Mouse (Mus musculus) liver, embryonic 11.5 days (tissue): ENCODE measurements around the gene Nrbp1. TPM values are rescaled to one million over a fixed set of nuclear protein-coding genes. Genes with fewer than 3 reads are reported as not detected.

ENCODE experiments used
- ATAC-seq: fragments of 200-750 bp; cut with Nextera tagmentation; replicated peaks from 2 replicates; pipeline ENCODE4 v1.8.0; 2017; ENCODE audit warnings: moderate number of reproducible peaks, mild to moderate bottlenecking, moderate TSS enrichment, moderate library complexity; ENCODE audit not compliant: low FRiP score
- DNase-seq: peaks from one replicate; pipeline ENCODE4 v3.0.0-alpha.2; 2017; ENCODE audit warnings: low spot score
- H3K27ac ChIP-seq: fragments of 300-500 bp; sonication (generic); 2 replicates; pipeline ENCODE4 v1.5.1; 2014; ENCODE audit warnings: mild to moderate bottlenecking, low read depth, low read length, control low read depth
- H3K27me3 ChIP-seq: fragments of 300-500 bp; sonication (generic); replicated peaks from 2 replicates; pipeline ENCODE4 v1.6.1; 2014; ENCODE audit warnings: low read length, mixed read lengths; ENCODE audit not compliant: control insufficient read depth, insufficient read depth
- H3K36me3 ChIP-seq: fragments of 300-500 bp; sonication (generic); 2 replicates; pipeline ENCODE4 v1.6.1; 2014; ENCODE audit warnings: mild to moderate bottlenecking, low read length, moderate library complexity, mixed read lengths; ENCODE audit not compliant: control insufficient read depth, insufficient read depth
- H3K4me1 ChIP-seq: fragments of 300-500 bp; sonication (generic); replicated peaks from 2 replicates; pipeline ENCODE4 v1.6.1; 2014; ENCODE audit warnings: low read length, mixed read lengths; ENCODE audit not compliant: control insufficient read depth, insufficient read depth
- H3K4me2 ChIP-seq: fragments of 300-500 bp; sonication (generic); 2 replicates; pipeline ENCODE4 v1.6.1; 2014; ENCODE audit warnings: mild to moderate bottlenecking, control low read depth, moderate library complexity
- H3K4me3 ChIP-seq: fragments of 300-500 bp; sonication (generic); 2 replicates; pipeline ENCODE4 v1.5.1; 2014; ENCODE audit warnings: low read depth, low read length, control low read depth
- H3K9ac ChIP-seq: fragments of 300-500 bp; sonication (generic); 2 replicates; pipeline ENCODE4 v1.6.1; 2014; ENCODE audit warnings: low read depth, low read length, control low read depth
- H3K9me3 ChIP-seq: fragments of 300-500 bp; sonication (generic); 2 replicates; pipeline ENCODE4 v1.6.1; 2016; ENCODE audit warnings: low read length, inconsistent platforms, mixed read lengths; ENCODE audit not compliant: control insufficient read depth
- WGBS: fragments of 180-500 bp; shearing (Covaris S2); extraction: QIAGEN DNeasy Blood & Tissue Kit; methylation state at CpG from one replicate; pipeline ENCODE4 v1.1.7; 2014; 5-methylcytosine and 5-hydroxymethylcytosine counted together
- polyA plus RNA-seq: library from polyadenylated mRNA; unstranded; fragments of >200 nt; fragmentation: Nextera tagmentation; extraction: Ambion mirVana; gene quantifications from 2 replicates; pipeline ENCODE4 v1.2.1, GENCODE M21; 2014

Gene Nrbp1
- polyA plus RNA-seq, 1 experiment from 2014 or later, result 95.6 TPM

DNA sequence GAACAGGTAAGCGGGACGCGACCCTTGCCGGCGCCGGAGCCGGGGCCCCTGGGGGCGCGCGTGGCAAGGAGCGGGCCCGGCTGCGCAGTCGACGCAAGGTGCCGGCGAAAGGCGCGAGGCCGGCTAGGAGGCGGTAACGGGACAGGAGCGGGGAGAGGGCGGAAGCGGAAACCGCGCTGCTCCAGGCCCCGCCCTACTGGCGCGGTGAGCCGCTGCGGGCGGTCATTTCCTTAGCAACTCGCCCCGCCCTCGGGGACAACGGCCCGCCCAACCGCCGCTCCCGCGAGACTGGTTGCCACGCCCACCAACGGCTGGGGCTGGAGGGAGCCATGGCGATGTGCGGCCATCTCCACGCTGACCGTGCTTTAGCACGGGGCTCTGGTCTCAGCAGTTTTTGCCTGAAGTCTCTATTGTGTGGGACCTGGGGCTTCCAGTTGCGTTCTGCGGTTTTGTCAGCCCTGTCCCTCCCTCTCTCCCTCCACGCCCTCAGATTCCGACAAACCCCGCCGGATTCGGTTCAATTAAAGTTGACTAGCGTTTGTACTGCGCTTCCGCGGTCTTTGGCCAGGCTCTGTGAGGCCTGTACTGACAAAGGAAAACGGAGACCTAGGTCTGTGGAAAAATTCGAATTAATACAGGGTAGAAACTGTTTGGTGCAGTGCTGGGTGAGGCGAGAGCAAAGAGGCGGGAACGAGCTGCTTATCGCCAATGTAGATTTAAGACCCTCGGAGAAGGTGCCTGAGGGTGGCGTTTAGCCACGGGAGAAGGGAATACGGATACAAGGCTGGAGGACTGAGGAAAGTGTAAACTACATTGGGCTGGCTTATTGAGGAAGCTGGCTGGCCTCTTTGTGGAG, 20.0 kb upstream of the Nrbp1 start, which contains the start of gene Ppm1g:
TSS of gene Ppm1g (minus strand) at position 240 of the 856 bp plus-strand sequence.
- peak; percentile 94 for ATAC-seq
- peak within 1 kb of the TSS; percentile 93 for H3K4me3 ChIP-seq
- peak; percentile 99 for DNase-seq
- no peaks in the 10 kb centered on the region for H3K9me3 ChIP-seq
- H3K9ac ChIP-seq, result peak within 1 kb of the TSS; percentile 96
- no peaks in the 10 kb centered on the region for H3K36me3 ChIP-seq
- H3K4me1 ChIP-seq, result peaks cover 9% of the 10 kb centered on the region
- peak within 1 kb of the TSS; percentile 92 for H3K27ac ChIP-seq
- under 1% methylated on average over 68 of the region's 70 CpGs for WGBS
- H3K27me3 ChIP-seq, result no peaks in the 10 kb centered on the region
- peak within 1 kb of the TSS; percentile 91 for H3K4me2 ChIP-seq

DNA sequence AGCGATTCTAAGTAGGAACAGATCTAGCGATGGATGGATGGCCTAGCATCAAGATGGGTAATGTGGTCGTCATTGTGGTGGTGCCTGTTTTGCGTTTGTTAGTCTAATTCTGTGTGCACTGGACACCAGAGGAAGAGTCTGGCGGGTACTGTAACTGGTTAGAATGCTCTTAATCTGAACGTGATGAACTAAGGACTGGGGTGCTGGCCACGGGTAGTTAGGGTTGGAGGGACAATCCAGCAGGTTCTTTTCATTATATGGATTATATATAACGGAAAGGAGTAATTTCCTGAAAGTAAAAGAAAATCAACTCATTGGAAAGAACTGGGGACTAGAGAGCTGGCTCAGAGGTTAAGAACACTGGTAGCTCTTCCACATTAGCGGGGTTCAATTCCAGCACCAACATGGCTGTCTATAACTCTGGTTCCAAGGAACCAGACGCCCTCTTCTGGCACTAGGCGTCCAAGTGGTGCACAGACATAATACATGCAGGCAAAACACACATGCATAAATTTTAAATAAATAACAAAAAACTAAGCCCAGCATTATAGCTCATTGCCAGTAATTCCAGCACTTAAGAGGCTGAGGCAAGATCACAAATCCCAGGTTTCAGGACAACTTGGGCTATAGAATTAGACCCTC, 19.2 kb upstream of the Nrbp1 start:
- H3K9me3 ChIP-seq, result no peaks in the 10 kb centered on the region
- H3K27ac ChIP-seq, result peak overlapping the region; percentile 92
- peak overlapping the region; percentile 91 for H3K4me2 ChIP-seq
- peak; percentile 6; the same call in 1 of the 2 replicates for ATAC-seq
- no peaks in the 10 kb centered on the region for H3K36me3 ChIP-seq
- H3K4me3 ChIP-seq, result peak overlapping the region; percentile 93
- peak overlapping the region; percentile 96 for H3K9ac ChIP-seq
- DNase-seq, result no peak
- H3K4me1 ChIP-seq, result peaks cover 9% of the 10 kb centered on the region
- H3K27me3 ChIP-seq, result no peaks in the 10 kb centered on the region
- WGBS, result 19% methylated on average over 11 of the region's 11 CpGs

DNA sequence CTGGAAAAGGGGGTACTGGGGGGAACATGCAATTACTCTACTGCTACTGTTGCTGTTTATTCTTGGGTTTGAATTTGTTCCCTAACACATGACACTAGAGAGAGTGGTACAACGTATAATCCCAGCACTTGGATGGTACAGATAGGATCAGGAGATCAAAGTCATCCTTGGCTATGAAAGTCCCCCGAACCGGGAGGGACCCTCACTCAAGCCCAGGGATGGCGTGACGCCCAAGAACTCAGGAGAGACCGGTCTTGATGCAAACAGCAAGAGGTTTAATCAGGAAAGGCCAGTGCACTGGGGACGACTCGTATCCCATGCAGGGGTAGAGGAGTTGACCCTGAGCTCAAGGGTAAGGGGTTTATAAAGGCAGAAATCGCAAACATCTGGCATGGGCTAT, 18.0 kb upstream of the Nrbp1 start:
- 92% methylated on average over 9 of the region's 9 CpGs for WGBS
- no peak for ATAC-seq
- Histone ChIP-seq H3K4me2 (no peak overlapping the region), H3K9me3 (no peaks in the 10 kb centered on the region), H3K27me3 (no peaks in the 10 kb centered on the region), H3K27ac (no peak overlapping the region), H3K4me1 (peaks cover 5% of the 10 kb centered on the region), H3K4me3 (no peak overlapping the region), H3K36me3 (no peaks in the 10 kb centered on the region), H3K9ac (no peak overlapping the region)
- no peak for DNase-seq

DNA sequence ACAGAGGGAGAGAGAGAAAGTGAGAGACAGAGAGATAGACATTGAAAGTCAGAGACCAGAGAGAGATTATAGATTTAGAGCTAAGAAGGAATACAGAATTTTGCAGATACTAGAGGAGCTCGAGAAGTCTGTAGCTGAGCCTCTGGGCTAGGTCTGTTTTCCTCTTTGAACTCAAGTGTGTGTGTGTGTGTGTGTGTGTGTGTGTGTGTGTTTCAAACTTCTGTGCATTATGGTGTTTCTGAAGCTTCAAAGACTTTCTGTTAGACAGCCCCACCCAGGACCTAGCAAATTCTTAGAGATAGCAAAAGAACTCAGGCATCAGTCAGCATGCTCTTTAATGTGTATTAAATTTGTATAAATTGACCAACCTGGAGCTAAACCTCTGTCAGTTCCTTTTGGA, 14.0 kb upstream of the Nrbp1 start:
- WGBS, result 50% methylated on average over 1 of the region's 1 CpGs
- H3K4me3 ChIP-seq, result no peak overlapping the region
- no peak overlapping the region for H3K9ac ChIP-seq
- H3K36me3 ChIP-seq, result no peaks in the 10 kb centered on the region
- no peak for ATAC-seq
- no peaks in the 10 kb centered on the region for H3K27me3 ChIP-seq
- no peak overlapping the region for H3K4me2 ChIP-seq
- H3K4me1 ChIP-seq, result no peaks in the 10 kb centered on the region
- no peak overlapping the region for H3K27ac ChIP-seq
- no peaks in the 10 kb centered on the region for H3K9me3 ChIP-seq
- no peak for DNase-seq

DNA sequence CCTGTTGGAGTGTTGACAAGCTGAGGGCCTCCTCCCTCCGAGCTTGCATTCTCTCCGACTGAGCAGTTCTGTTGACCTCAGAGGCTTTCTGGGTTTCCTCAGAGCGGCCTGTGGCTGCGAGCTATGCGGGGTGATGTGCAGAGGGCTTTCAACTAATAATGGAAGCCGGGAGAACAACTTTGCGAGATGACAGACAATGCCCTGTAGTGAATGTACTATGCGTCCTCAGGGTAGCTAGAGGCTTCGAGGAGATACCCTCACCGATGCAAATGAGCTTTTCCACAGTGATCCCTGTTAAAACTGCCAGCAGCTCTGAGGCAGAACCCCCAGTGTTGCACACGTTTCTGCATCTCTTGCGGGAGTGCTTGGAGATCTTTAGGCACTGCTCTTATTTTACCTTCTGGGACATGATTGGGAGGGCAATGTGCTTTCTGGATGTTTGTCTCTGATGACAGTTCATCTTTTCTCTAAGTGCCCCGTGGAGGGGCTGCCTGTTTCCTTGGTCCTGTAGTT, 914 bp downstream of the Nrbp1 start:
- peaks cover 16% of the 10 kb centered on the region for H3K36me3 ChIP-seq
- peaks cover 10% of the 10 kb centered on the region for H3K4me1 ChIP-seq
- H3K9ac ChIP-seq, result peak overlapping the region; percentile 87
- DNase-seq (peak; percentile 42), ATAC-seq (peak; percentile 39)
- H3K9me3 ChIP-seq, result no peaks in the 10 kb centered on the region
- H3K27me3 ChIP-seq, result no peaks in the 10 kb centered on the region
- H3K4me2 ChIP-seq, result peak overlapping the region; percentile 97
- under 1% methylated on average over 13 of the region's 13 CpGs for WGBS
- peak overlapping the region; percentile 94 for H3K27ac ChIP-seq
- peak overlapping the region; percentile 94 for H3K4me3 ChIP-seq

DNA sequence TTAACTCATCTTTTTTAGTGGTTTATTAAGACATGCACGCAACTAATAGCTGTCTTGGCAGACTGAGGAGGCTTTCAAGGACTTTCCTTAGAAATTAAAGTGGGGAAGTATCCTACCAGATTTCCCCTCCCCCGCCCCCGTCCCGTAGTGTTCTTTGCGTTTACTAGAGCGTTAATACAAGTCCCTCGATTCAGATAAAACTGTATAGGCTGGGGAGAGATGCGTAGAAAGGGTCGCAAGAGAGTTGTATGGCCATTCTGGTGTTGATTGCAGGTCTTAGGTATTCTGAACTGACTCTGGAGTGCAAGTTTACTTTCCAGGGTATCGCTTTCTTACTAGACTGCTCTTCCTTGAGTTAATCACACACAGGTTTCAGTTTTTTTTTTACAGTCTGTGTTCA, 1.5 kb downstream of the Nrbp1 start:
- H3K4me2 ChIP-seq, result peak overlapping the region; percentile 97
- no peak overlapping the region; the same call in 1 of the 2 replicates for H3K9ac ChIP-seq
- no peak overlapping the region for H3K27ac ChIP-seq
- H3K9me3 ChIP-seq, result no peaks in the 10 kb centered on the region
- peak overlapping the region; percentile 94 for H3K4me3 ChIP-seq
- H3K4me1 ChIP-seq, result peaks cover 10% of the 10 kb centered on the region
- DNase-seq (no peak), ATAC-seq (no peak)
- peaks cover 16% of the 10 kb centered on the region for H3K36me3 ChIP-seq
- 30% methylated on average over 10 of the region's 10 CpGs for WGBS
- H3K27me3 ChIP-seq, result no peaks in the 10 kb centered on the region

DNA sequence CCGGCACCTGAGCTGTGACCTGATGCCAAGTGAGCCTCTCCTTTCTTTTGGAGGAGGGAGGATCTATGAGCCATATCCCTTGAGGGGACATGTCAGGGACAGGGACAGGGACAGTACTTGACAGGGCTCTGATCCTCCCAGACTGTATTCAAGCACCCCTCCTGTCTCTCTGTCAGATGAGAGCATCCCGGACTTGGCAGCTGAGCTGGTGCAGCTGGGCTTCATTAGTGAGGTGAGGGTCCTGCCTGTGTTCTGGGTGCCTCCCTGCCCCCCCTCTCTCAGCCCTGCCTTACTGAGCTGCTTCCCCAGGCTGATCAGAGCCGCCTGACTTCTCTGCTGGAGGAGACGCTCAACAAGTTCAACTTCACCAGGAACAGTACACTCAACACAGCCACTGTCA, 10.1 kb downstream of the Nrbp1 start:
- Histone ChIP-seq H3K27me3 (no peaks in the 10 kb centered on the region), H3K9ac (no peak overlapping the region), H3K27ac (no peak overlapping the region), H3K9me3 (no peaks in the 10 kb centered on the region), H3K4me3 (no peak overlapping the region), H3K36me3 (peaks cover 34% of the 10 kb centered on the region), H3K4me1 (peaks cover 6% of the 10 kb centered on the region; the same call in 1 of the 2 replicates), H3K4me2 (no peak overlapping the region)
- WGBS, result 65% methylated on average over 4 of the region's 4 CpGs
- DNase-seq, result no peak
- ATAC-seq, result no peak

DNA sequence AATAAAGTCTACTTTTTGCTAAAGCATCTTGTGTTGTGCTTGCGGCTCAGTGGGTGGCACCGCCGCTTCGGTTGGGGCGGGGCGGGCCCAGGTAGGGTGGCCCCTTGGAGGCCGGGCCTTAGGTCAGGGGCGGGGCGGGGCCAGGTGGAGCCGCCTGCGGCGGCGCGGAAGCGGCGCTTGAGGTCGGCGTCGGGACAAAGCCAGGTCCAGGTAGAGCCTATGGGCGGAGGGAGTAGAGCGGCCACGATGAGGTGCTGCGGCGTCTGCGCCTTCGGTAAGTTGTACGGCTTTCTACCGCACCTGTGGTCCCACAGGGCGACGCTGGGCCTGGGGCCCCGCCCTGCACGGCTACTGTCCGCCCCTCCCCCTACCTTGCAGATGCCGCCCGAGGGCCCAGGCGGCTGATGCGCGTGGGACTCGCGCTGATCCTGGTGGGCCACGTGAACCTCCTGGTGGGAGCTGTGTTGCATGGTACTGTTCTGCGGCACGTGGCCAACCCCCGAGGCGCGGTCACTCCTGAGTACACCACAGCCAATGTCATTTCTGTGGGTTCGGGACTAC, 11.0 kb downstream of the Nrbp1 start, which contains the start of gene Krtcap3:
TSS of gene Krtcap3 (plus strand) at position 151 of the 561 bp plus-strand sequence.
- H3K27ac ChIP-seq, result no peak within 1 kb of the TSS
- peak within 1 kb of the TSS; percentile 60 for H3K4me2 ChIP-seq
- 48% methylated on average over 47 of the region's 47 CpGs for WGBS
- no peaks in the 10 kb centered on the region for H3K9me3 ChIP-seq
- peak; percentile 76 for ATAC-seq
- H3K36me3 ChIP-seq, result peaks cover 28% of the 10 kb centered on the region
- peak within 1 kb of the TSS; percentile 47 for H3K4me3 ChIP-seq
- peak; percentile 57 for DNase-seq
- H3K9ac ChIP-seq, result peak within 1 kb of the TSS; percentile 56
- no peaks in the 10 kb centered on the region for H3K27me3 ChIP-seq
- H3K4me1 ChIP-seq, result peaks cover 6% of the 10 kb centered on the region; the same call in 1 of the 2 replicates
